Mouse (Mus musculus): Measurements from ENCODE around the gene Nlgn3.

DNA sequence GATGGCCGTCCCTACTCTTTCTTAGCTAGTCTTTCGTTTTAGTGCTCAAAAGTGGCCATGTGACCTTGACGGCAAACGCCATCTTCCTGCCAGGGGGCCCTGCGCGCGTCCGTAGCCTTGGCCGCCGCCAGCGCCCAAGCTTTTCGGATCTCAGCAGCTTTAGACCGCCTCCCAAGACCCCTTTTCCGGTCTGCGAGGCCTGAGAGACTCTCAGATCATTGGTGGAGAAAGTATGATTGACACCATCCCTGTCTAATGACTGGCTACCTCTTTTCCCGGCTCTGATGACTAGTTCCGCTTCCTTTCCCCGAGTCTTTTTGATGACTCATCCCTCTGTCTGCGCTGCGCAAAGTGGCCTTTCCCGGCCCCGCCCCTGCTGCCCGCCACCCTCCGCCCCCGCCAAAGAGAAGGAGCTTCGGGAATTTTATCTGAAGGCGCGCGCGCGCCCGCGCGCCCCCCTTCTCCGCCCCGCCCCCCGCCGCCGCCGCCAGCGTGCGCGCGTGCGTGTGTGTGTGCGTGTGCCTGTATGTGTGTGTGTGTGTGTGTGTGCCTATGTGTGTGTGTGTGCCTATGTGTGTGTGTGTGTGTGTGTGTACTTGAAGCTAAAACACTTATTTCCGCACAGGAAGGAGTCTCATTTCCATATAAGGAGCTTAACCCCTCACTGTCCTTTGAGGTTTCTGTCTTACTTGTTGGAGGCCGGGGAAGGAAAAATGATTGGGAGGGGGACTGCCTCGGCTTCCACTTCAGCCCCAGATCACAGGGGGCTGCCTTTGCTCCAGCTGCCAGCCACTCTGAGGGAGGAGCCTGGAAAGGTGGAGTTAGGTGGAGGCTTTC, 33.6 kb downstream of the Nlgn3 start:
- TF ChIP-seq POLR2A (IDR thresholded peaks at IDR 0.05; ENCODE audit: low read depth, low read length) = peak; percentile 46
- no peak for TF ChIP-seq CTCF (IDR thresholded peaks at IDR 0.05; ENCODE audit: extremely low read depth, insufficient read depth, insufficient read length, insufficient replicate concordance)
